Mouse (Mus musculus) olfactory bulb, adult 2 months (tissue): ENCODE results near the gene Klf13.

Source experiments
- CTCF ChIP-seq: fragments of 200-500 bp; IDR thresholded peaks from 2 replicates; pipeline ENCODE4 v1.5.1; 2012; ENCODE audit warnings: low read depth, mild to moderate bottlenecking, low read length, moderate library complexity; ENCODE audit not compliant: insufficient read depth
- POLR2A ChIP-seq: fragments of 200-500 bp; IDR thresholded peaks from 2 replicates; pipeline ENCODE4 v1.6.1; 2012; ENCODE audit warnings: mild to moderate bottlenecking, low read depth, low read length, moderate library complexity; ENCODE audit not compliant: insufficient read depth

DNA sequence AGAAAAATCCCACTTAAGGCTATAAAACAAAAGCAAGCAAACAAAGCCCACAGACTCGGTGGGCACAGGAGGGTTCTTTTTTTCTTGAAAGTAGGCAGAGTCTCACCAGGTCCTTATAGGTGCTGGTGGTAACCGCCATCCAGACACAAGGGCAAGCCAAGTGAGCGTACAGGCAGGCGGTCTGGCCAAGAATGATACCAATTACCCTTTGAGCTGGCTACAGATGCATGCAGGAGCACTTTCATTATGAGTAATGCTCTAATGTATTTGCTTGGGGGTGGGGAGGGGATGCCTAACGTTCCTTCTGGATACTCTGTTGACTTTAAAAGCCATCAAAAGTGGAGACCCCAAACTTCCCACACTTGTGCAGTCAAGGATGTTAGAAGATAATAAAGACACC is 7.9 kb downstream of the Klf13 start:
- TF ChIP-seq CTCF = no peak
- no peak for TF ChIP-seq POLR2A
